ENCODE assay signal across 33 mouse cellular contexts in the genomic region with DNA sequence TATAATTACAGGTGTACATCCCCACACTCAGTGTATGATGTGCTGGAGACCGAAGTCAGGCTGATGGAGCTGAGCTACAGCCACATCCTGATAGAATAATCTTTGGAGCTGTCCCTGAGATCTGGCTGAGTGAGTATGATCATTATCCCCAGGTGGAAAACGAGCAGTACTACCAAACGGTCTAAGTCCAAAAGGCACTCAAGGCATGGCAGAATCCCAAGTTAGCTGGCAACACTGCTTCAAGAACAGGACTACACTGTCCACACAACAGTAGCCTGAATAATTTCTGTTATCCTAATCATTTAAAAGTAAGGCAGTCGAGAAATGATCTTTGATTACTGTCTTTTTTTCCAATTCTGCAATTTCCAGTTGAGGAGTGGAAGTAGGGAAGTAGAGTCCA. TPM values are rescaled to one million over a fixed set of nuclear protein-coding genes. Genes with fewer than 3 reads are reported as not detected.
DNase-seq lines count a peak whose midpoint lies in the region; ATAC-seq and TF ChIP-seq lines count a peak whose summit lies in the region.
"Had no signal": no experiment of that assay in that cellular context is flagged by ENCODE, and none has a peak within 500 bp of the region (broad histone marks: within the 10 kb centered on the region; RNA-seq: fewer than 3 reads in every experiment).

No protein-coding gene starts in this region.

- H3K9ac ChIP-seq in liver, adult 2 months (ENCODE audit: low read depth, low read length): no peak overlapping the region
- no peak overlapping the region for H3K9ac ChIP-seq in liver, postnatal 0 days (replicated peaks)
- H3K9ac ChIP-seq: embryonic facial prominence, embryonic 13.5 days; forebrain, embryonic 15.5 days; heart, embryonic 12.5 days; hindbrain, embryonic 14.5 days; limb, embryonic 12.5 days; midbrain, embryonic 15.5 days; neural tube, embryonic 15.5 days; stomach, embryonic 15.5 days had no signal

- 19% methylated on average over 4 of the region's 4 CpGs for WGBS in liver, adult 2 months
- 66% methylated on average over 4 of the region's 4 CpGs for WGBS in liver, postnatal 0 days (ENCODE audit: insufficient replicate concordance)

- no peak for ATAC-seq in liver, postnatal 0 days
- ATAC-seq: forebrain, embryonic 15.5 days; intestine, postnatal 0 days; lung, postnatal 0 days; midbrain, embryonic 15.5 days had no signal

- H3K4me3 ChIP-seq in liver, adult 2 months (ENCODE audit: insufficient read depth, low read depth, low read length): no peak overlapping the region
- H3K4me3 ChIP-seq in liver, postnatal 0 days (ENCODE audit: low read depth, low read length): no peak overlapping the region
- H3K4me3 ChIP-seq: embryonic facial prominence, embryonic 13.5 days; forebrain, embryonic 10.5 days; forebrain, embryonic 15.5 days; gastrocnemius, adult 2 months; heart, adult 2 months; heart, embryonic 12.5 days; layer of hippocampus, adult 2 months; left cerebral cortex, adult 2 months; limb, embryonic 12.5 days; midbrain, embryonic 15.5 days; neural tube, embryonic 15.5 days; stomach, embryonic 15.5 days had no signal

- no peak for TF ChIP-seq POLR2A in liver, adult 2 months (IDR thresholded peaks at IDR 0.05; ENCODE audit: extremely low read depth, insufficient read depth, low read length)

- no peak for TF ChIP-seq EP300 in liver, postnatal 0 days (IDR thresholded peaks at IDR 0.05; ENCODE audit: low read depth)

- peaks cover 29% of the 10 kb centered on the region; the same call in 1 of the 2 replicates for H3K79me2 ChIP-seq in liver, adult 2 months (ENCODE audit: control insufficient read depth, insufficient read depth, low read length)

- peak; percentile 32 for DNase-seq in adrenal gland, postnatal 14 days
- no peak for DNase-seq in adrenal gland, adult 2 months
- peak; percentile 79 for DNase-seq in heart, adult 11 months
- DNase-seq in heart, postnatal 14 days: no peak
- DNase-seq in liver, adult 2 months (ENCODE audit: extremely low read depth, low read depth, low spot score): peak; percentile 98
- DNase-seq in liver, postnatal 0 days: no peak
- peak; percentile 73 for DNase-seq in kidney, postnatal 14 days
- DNase-seq in thymus, postnatal 4 days: no peak
- DNase-seq: embryo, embryonic 11 days; gastrocnemius, adult 2 months; gastrocnemius, postnatal 36 days; heart, adult 2 months; retina, postnatal 1 day; right cerebral cortex, postnatal 25 days; thymus, postnatal 14 days had no signal

- no peak overlapping the region for H3K4me2 ChIP-seq in liver, postnatal 0 days (ENCODE audit: low read depth, low read length)
- H3K4me2 ChIP-seq: embryonic facial prominence, embryonic 13.5 days; forebrain, embryonic 15.5 days; heart, embryonic 12.5 days; hindbrain, embryonic 14.5 days; limb, embryonic 12.5 days; liver, embryonic 11.5 days; midbrain, embryonic 15.5 days; neural tube, embryonic 15.5 days; stomach, embryonic 15.5 days had no signal

- no peaks in the 10 kb centered on the region for H3K27me3 ChIP-seq in liver, adult 2 months (ENCODE audit: control insufficient read depth, insufficient read depth, low read length)
- no peaks in the 10 kb centered on the region for H3K27me3 ChIP-seq in liver, postnatal 0 days (ENCODE audit: insufficient read depth, low read length)
- H3K27me3 ChIP-seq: embryonic facial prominence, embryonic 13.5 days; forebrain, embryonic 15.5 days; heart, embryonic 12.5 days; limb, embryonic 12.5 days; midbrain, embryonic 15.5 days; neural tube, embryonic 15.5 days; stomach, embryonic 15.5 days had no signal

- TF ChIP-seq CTCF in liver, adult 2 months (IDR thresholded peaks at IDR 0.05; ENCODE audit: low read depth, low read length): no peak
- no peak for TF ChIP-seq CTCF in liver, postnatal 0 days (IDR thresholded peaks at IDR 0.05; ENCODE audit: low read depth)

- peaks cover 34% of the 10 kb centered on the region for H3K4me1 ChIP-seq in liver, adult 2 months (ENCODE audit: control insufficient read depth, insufficient read depth, low read length)
- peaks cover 24% of the 10 kb centered on the region for H3K4me1 ChIP-seq in liver, postnatal 0 days (ENCODE audit: insufficient read depth)
- H3K4me1 ChIP-seq: forebrain, embryonic 10.5 days had no signal

- H3K27ac ChIP-seq in liver, adult 2 months (replicated peaks; ENCODE audit: insufficient read depth, low read depth, low read length): peak overlapping the region; percentile 74
- no peak overlapping the region for H3K27ac ChIP-seq in liver, postnatal 0 days (ENCODE audit: low read depth)
- H3K27ac ChIP-seq: embryonic facial prominence, embryonic 13.5 days; forebrain, embryonic 10.5 days; forebrain, embryonic 15.5 days; gastrocnemius, adult 2 months; heart, adult 2 months; hindbrain, embryonic 14.5 days; layer of hippocampus, adult 2 months; left cerebral cortex, adult 2 months; limb, embryonic 12.5 days; macrophage; midbrain, embryonic 15.5 days; neural tube, embryonic 15.5 days; stomach, embryonic 15.5 days had no signal

- H3K36me3 ChIP-seq in liver, adult 2 months (ENCODE audit: control insufficient read depth, insufficient read depth, low read length): no peaks in the 10 kb centered on the region
- no peaks in the 10 kb centered on the region for H3K36me3 ChIP-seq in liver, postnatal 0 days (replicated peaks; ENCODE audit: insufficient read depth, low read length)
- H3K36me3 ChIP-seq: forebrain, embryonic 15.5 days; heart, embryonic 12.5 days; limb, embryonic 12.5 days; midbrain, embryonic 15.5 days; neural tube, embryonic 15.5 days; stomach, embryonic 15.5 days had no signal

- intact Hi-C loops in heart, postnatal 14 days (cut with DNase I): no loop called here

- H3K9me3 ChIP-seq in liver, postnatal 0 days (ENCODE audit: low read length): no peaks in the 10 kb centered on the region
- H3K9me3 ChIP-seq: embryonic facial prominence, embryonic 13.5 days; forebrain, embryonic 15.5 days; G1E; heart, embryonic 12.5 days; limb, embryonic 12.5 days; midbrain, embryonic 15.5 days; neural tube, embryonic 15.5 days; stomach, embryonic 15.5 days had no signal

RNA-seq across cellular contexts. Expression of a gene that starts 9.6 kb away (rescaled TPM):
- total RNA-seq in adrenal gland, postnatal 14 days (2021): 35.3 and 35.6 TPM in 2 replicates
- total RNA-seq in adrenal gland, adult 2 months (2021): 10 to 100 TPM; 35.6 to 37.1 TPM
- polyA plus RNA-seq in adrenal gland, adult 2 months (2012; rRNA removed): 14.2 and 15.6 TPM in 2 replicates
- 10 to 100 TPM; 22.1 to 25.5 TPM for total RNA-seq in heart, postnatal 14 days (2021)
- 22.3 and 28.0 TPM in 2 replicates for total RNA-seq in liver, adult 2 months (2014; rRNA removed)
- 6.4 and 7.3 TPM in 2 replicates for polyA plus RNA-seq in liver, adult 2 months (2012; rRNA removed)
- 13.6 and 14.6 TPM in 2 replicates for polyA plus RNA-seq in liver, postnatal 0 days (2015; fragmentation: Nextera tagmentation; extraction: Ambion mirVana)

RNA-seq across cellular contexts. Expression of a gene that starts 20.8 kb away (rescaled TPM):
- total RNA-seq in adrenal gland, postnatal 14 days (2021): 1.1 and 8.4 TPM in 2 replicates
- not detected for total RNA-seq in adrenal gland, adult 2 months (2021)
- polyA plus RNA-seq in adrenal gland, adult 2 months (2012; rRNA removed): 0.09 and 0.12 TPM in 2 replicates
- total RNA-seq in heart, postnatal 14 days (2021): 1 to 10 TPM; 2.5 TPM
- total RNA-seq in liver, adult 2 months (2014; rRNA removed): not detected in 2 replicates
- polyA plus RNA-seq in liver, adult 2 months (2012; rRNA removed): not detected in 2 replicates
- 207 and 214 TPM in 2 replicates for polyA plus RNA-seq in liver, postnatal 0 days (2015; fragmentation: Nextera tagmentation; extraction: Ambion mirVana)
- total RNA-seq: gastrocnemius, adult 2 months; gastrocnemius, postnatal 36 days; layer of hippocampus, adult 2 months; layer of hippocampus, postnatal 14 days; left cerebral cortex, adult 2 months; left cerebral cortex, postnatal 25 days had no signal
- polyA plus RNA-seq: macrophage had no signal

Comparison
In these comparisons a context has a peak if more than half of its experiments do, and no peak if none do; other contexts are left out.
1. DNase-seq: peak in adrenal gland, postnatal 14 days (single experiment), heart, adult 11 months (single experiment), liver, adult 2 months (single experiment) and kidney, postnatal 14 days (single experiment); none in adrenal gland, adult 2 months (single experiment), heart, postnatal 14 days (0 of 2), liver, postnatal 0 days (single experiment) and thymus, postnatal 4 days (single experiment).